Mouse (Mus musculus): ENCODE results near the gene Adgrd1. TPM values are rescaled to one million over a fixed set of nuclear protein-coding genes. Genes with fewer than 3 reads are reported as not detected.
"Not testable (repeated sequence)": the region's sequence is repeated elsewhere in the genome, so short reads cannot be mapped to it uniquely, and the experiment has no call there.

The Adgrd1 gene
- polyA plus RNA-seq, 1 experiment from 2014 or later: 0.14 TPM

- WGBS: 43% methylated on average over 4 of the region's 4 CpGs
- Histone ChIP-seq H3K9ac (ENCODE audit: low read depth, low read length) (no peak overlapping the region), H3K27me3 (replicated peaks; ENCODE audit: control insufficient read depth, insufficient read depth, low read length) (no peaks in the 10 kb centered on the region), H3K9me3 (ENCODE audit: control insufficient read depth, low read length) (no peaks in the 10 kb centered on the region), H3K4me2 (ENCODE audit: low read length) (no peak overlapping the region), H3K36me3 (ENCODE audit: control insufficient read depth, insufficient read depth, low read length) (no peaks in the 10 kb centered on the region), H3K4me3 (ENCODE audit: low read length) (no peak overlapping the region), H3K27ac (ENCODE audit: low read depth, low read length) (no peak overlapping the region), H3K4me1 (ENCODE audit: control insufficient read depth, insufficient read depth, low read depth, low read length) (peaks cover 5% of the 10 kb centered on the region; the same call in 1 of the 2 replicates)
- no peak for ATAC-seq
Observed at GRCm38 (mm10) chr5:129117593-129118113, 21.1 kb downstream of the Adgrd1 start.

GRCm38 (mm10) chr5:129118523-129118922 lies 22.0 kb downstream of the Adgrd1 start:
- Histone ChIP-seq H3K4me2 (ENCODE audit: low read length) (no peak overlapping the region), H3K4me1 (ENCODE audit: control insufficient read depth, insufficient read depth, low read depth, low read length) (peaks cover 5% of the 10 kb centered on the region; the same call in 1 of the 2 replicates), H3K36me3 (ENCODE audit: control insufficient read depth, insufficient read depth, low read length) (no peaks in the 10 kb centered on the region), H3K27ac (ENCODE audit: low read depth, low read length) (no peak overlapping the region), H3K9ac (ENCODE audit: low read depth, low read length) (no peak overlapping the region), H3K9me3 (ENCODE audit: control insufficient read depth, low read length) (no peaks in the 10 kb centered on the region), H3K4me3 (ENCODE audit: low read length) (no peak overlapping the region), H3K27me3 (replicated peaks; ENCODE audit: control insufficient read depth, insufficient read depth, low read length) (no peaks in the 10 kb centered on the region)
- no peak for ATAC-seq
- 46% methylated on average over 7 of the region's 7 CpGs for WGBS

GRCm38 (mm10) chr5:129119146-129119545 lies 22.6 kb downstream of the Adgrd1 start:
- Histone ChIP-seq H3K36me3 (ENCODE audit: control insufficient read depth, insufficient read depth, low read length) (no peaks in the 10 kb centered on the region), H3K9ac (ENCODE audit: low read depth, low read length) (no peak overlapping the region), H3K4me3 (ENCODE audit: low read length) (no peak overlapping the region), H3K9me3 (ENCODE audit: control insufficient read depth, low read length) (no peaks in the 10 kb centered on the region), H3K4me1 (ENCODE audit: control insufficient read depth, insufficient read depth, low read depth, low read length) (peaks cover 2% of the 10 kb centered on the region; the same call in 1 of the 2 replicates), H3K27me3 (replicated peaks; ENCODE audit: control insufficient read depth, insufficient read depth, low read length) (no peaks in the 10 kb centered on the region), H3K27ac (ENCODE audit: low read depth, low read length) (no peak overlapping the region), H3K4me2 (ENCODE audit: low read length) (no peak overlapping the region)
- WGBS: 65% methylated on average over 4 of the region's 4 CpGs
- no peak for ATAC-seq

GRCm38 (mm10) chr5:129121654-129122285 lies 25.2 kb downstream of the Adgrd1 start:
- WGBS: 91% methylated on average over 15 of the region's 15 CpGs
- no peaks in the 10 kb centered on the region for H3K36me3 ChIP-seq (ENCODE audit: control insufficient read depth, insufficient read depth, low read length)
- no peak overlapping the region for H3K9ac ChIP-seq (ENCODE audit: low read depth, low read length)
- H3K27me3 ChIP-seq (replicated peaks; ENCODE audit: control insufficient read depth, insufficient read depth, low read length): no peaks in the 10 kb centered on the region
- no peaks in the 10 kb centered on the region for H3K9me3 ChIP-seq (ENCODE audit: control insufficient read depth, low read length)
- H3K4me3 ChIP-seq (ENCODE audit: low read length): no peak overlapping the region
- ATAC-seq: no peak
- H3K4me2 ChIP-seq (ENCODE audit: low read length): no peak overlapping the region
- H3K27ac ChIP-seq (ENCODE audit: low read depth, low read length): no peak overlapping the region
- H3K4me1 ChIP-seq (ENCODE audit: control insufficient read depth, insufficient read depth, low read depth, low read length): peaks cover 2% of the 10 kb centered on the region; the same call in 1 of the 2 replicates

- Histone ChIP-seq H3K4me2 (ENCODE audit: low read length) (no peak overlapping the region), H3K9me3 (ENCODE audit: control insufficient read depth, low read length) (no peaks in the 10 kb centered on the region), H3K36me3 (ENCODE audit: control insufficient read depth, insufficient read depth, low read length) (no peaks in the 10 kb centered on the region), H3K4me3 (ENCODE audit: low read length) (no peak overlapping the region), H3K27me3 (replicated peaks; ENCODE audit: control insufficient read depth, insufficient read depth, low read length) (no peaks in the 10 kb centered on the region), H3K27ac (ENCODE audit: low read depth, low read length) (no peak overlapping the region), H3K9ac (ENCODE audit: low read depth, low read length) (no peak overlapping the region), H3K4me1 (ENCODE audit: control insufficient read depth, insufficient read depth, low read depth, low read length) (peaks cover 2% of the 10 kb centered on the region; the same call in 1 of the 2 replicates)
- WGBS: 89% methylated on average over 7 of the region's 7 CpGs
- ATAC-seq: no peak
Observed at GRCm38 (mm10) chr5:129122491-129122890, 25.9 kb downstream of the Adgrd1 start.

- Histone ChIP-seq H3K9ac (ENCODE audit: low read depth, low read length) (no peak overlapping the region), H3K4me1 (ENCODE audit: control insufficient read depth, insufficient read depth, low read depth, low read length) (peaks cover under 1% of the 10 kb centered on the region; the same call in 1 of the 2 replicates), H3K36me3 (ENCODE audit: control insufficient read depth, insufficient read depth, low read length) (no peaks in the 10 kb centered on the region), H3K27me3 (replicated peaks; ENCODE audit: control insufficient read depth, insufficient read depth, low read length) (no peaks in the 10 kb centered on the region), H3K9me3 (ENCODE audit: control insufficient read depth, low read length) (no peaks in the 10 kb centered on the region; the same call in 1 of the 2 replicates), H3K27ac (ENCODE audit: low read depth, low read length) (no peak overlapping the region), H3K4me2 (ENCODE audit: low read length) (no peak overlapping the region), H3K4me3 (ENCODE audit: low read length) (no peak overlapping the region)
- ATAC-seq: no peak
- WGBS: 35% methylated on average over 11 of the region's 11 CpGs
Observed at GRCm38 (mm10) chr5:129124070-129124828, 27.7 kb downstream of the Adgrd1 start.

DNA sequence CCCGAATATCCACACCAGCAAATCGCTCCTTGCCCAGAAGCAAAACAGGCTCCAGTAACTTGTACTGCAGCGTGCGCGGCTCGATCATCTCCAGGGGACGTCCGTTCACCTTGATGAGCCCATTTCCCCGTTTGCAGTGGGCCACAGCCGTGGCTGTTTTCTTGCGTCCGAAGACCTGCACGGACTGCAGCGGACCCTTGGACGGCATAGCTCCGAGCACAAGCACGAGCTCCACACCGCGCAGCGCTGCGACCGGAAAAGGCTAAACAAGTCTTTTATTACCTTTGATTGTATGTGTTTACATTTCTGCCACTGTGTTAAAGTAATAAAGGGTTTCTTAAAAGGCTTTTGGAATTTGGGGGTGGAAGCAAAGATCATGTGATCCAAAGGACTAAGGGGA lies 31.8 kb downstream of the Adgrd1 start:
- 96% methylated on average over 22 of the region's 22 CpGs for WGBS
- not testable (repeated sequence) for H3K4me1 ChIP-seq (ENCODE audit: control insufficient read depth, insufficient read depth, low read depth, low read length); H3K9ac ChIP-seq (ENCODE audit: low read depth, low read length)

DNA sequence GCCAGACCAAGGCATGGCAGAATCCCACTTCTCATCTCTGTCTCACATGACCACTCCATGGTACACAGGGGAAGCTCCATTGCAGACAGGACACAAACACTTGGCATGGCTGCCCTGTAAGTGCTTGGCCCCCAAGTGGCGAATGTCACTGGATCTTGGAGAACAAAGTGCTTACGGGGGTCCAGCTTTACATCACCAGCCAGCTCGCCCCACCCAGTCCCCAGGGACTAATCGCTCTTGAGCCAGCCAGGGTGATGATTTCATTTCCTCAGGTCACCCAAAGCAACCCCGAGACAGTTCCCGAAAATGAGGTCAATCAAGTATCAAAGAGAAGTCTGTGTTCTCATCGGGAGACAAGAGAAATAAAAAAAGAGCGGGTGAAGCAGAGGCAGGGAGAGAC lies 33.8 kb downstream of the Adgrd1 start:
- 89% methylated on average over 8 of the region's 8 CpGs for WGBS
- Histone ChIP-seq H3K27ac (ENCODE audit: low read depth, low read length) (no peak overlapping the region), H3K4me1 (ENCODE audit: control insufficient read depth, insufficient read depth, low read depth, low read length) (no peaks in the 10 kb centered on the region), H3K4me3 (ENCODE audit: low read length) (no peak overlapping the region), H3K4me2 (ENCODE audit: low read length) (no peak overlapping the region), H3K9me3 (ENCODE audit: control insufficient read depth, low read length) (no peaks in the 10 kb centered on the region; the same call in 1 of the 2 replicates), H3K27me3 (replicated peaks; ENCODE audit: control insufficient read depth, insufficient read depth, low read length) (no peaks in the 10 kb centered on the region), H3K9ac (ENCODE audit: low read depth, low read length) (no peak overlapping the region), H3K36me3 (ENCODE audit: control insufficient read depth, insufficient read depth, low read length) (no peaks in the 10 kb centered on the region)
- ATAC-seq: no peak

More for the DNA sequence above, 31.8 kb downstream of the Adgrd1 start:
- H3K9me3 ChIP-seq (ENCODE audit: control insufficient read depth, low read length); H3K4me2 ChIP-seq (ENCODE audit: low read length); ATAC-seq; H3K36me3 ChIP-seq (ENCODE audit: control insufficient read depth, insufficient read depth, low read length); H3K27ac ChIP-seq (ENCODE audit: low read depth, low read length); H3K4me3 ChIP-seq (ENCODE audit: low read length); H3K27me3 ChIP-seq (replicated peaks; ENCODE audit: control insufficient read depth, insufficient read depth, low read length): not testable (repeated sequence)

GRCm38 (mm10) chr5:129137405-129137804 lies 40.9 kb downstream of the Adgrd1 start:
- Histone ChIP-seq H3K36me3 (ENCODE audit: control insufficient read depth, insufficient read depth, low read length) (no peaks in the 10 kb centered on the region), H3K4me3 (ENCODE audit: low read length) (no peak overlapping the region), H3K27me3 (replicated peaks; ENCODE audit: control insufficient read depth, insufficient read depth, low read length) (no peaks in the 10 kb centered on the region), H3K27ac (ENCODE audit: low read depth, low read length) (no peak overlapping the region), H3K4me2 (ENCODE audit: low read length) (no peak overlapping the region), H3K9me3 (ENCODE audit: control insufficient read depth, low read length) (no peaks in the 10 kb centered on the region), H3K9ac (ENCODE audit: low read depth, low read length) (no peak overlapping the region), H3K4me1 (ENCODE audit: control insufficient read depth, insufficient read depth, low read depth, low read length) (peaks cover 5% of the 10 kb centered on the region; the same call in 1 of the 2 replicates)
- no peak for ATAC-seq
- WGBS: 85% methylated on average over 5 of the region's 5 CpGs
